Mouse (Mus musculus): ENCODE measurements at regions not wholly inside any gene's neighbourhood (a gene's known extent, or its start where the extent isn't known, plus 50 kb on each side); places are given as distances from the start of the nearest gene placed in this dataset.

GRCm38 (mm10) chr1:186187372-186187771 lies 70.3 kb upstream of the Lyplal1 start:
- intact Hi-C loops (cut with DNase I), result no loop called here
- no peak for DNase-seq

GRCm38 (mm10) chr1:186183204-186183651 lies 66.1 kb upstream of the Lyplal1 start:
- intact Hi-C loops (cut with DNase I), result loop anchor here (2.0 to 5.0 kb wide), 3 partner anchors 79 to 530 kb away; no protein-coding TSS in a partner anchor
- DNase-seq, result no peak

GRCm38 (mm10) chr1:186182498-186183203 lies 65.5 kb upstream of the Lyplal1 start:
- DNase-seq, result peak; percentile 49 to 59
- intact Hi-C loops (cut with DNase I), result loop anchor here (2.0 to 5.0 kb wide), 3 partner anchors 80 to 530 kb away; no protein-coding TSS in a partner anchor

GRCm38 (mm10) chr1:186177019-186177418 lies 59.9 kb upstream of the Lyplal1 start:
- no peak for DNase-seq
- intact Hi-C loops (cut with DNase I), result no loop called here

DNA sequence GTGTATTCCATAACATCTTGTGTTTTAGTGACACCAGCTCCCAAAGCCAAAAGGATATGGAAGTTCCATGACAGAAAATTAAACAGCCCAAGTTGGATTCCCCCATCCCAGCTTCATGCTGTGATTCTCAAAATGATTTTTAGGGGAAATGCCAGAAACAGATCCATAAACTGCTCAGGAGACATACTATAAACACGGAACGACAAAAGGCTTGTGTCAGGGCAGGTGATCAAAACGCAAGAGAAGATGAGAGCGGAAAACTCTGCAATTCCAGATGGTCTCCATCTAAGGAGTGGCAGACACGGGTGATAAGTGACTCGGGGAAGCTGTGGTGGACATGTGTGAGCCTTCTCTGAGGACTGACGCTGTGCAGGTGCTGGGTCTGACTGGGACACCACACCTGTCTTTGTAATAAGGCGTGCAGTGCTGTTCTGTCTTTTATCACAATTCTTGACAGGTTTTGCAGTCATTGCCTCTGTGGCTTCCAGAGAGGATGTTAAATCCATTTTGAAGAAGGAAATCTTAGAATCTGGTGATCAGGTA lies 56.4 kb upstream of the Lyplal1 start:
- intact Hi-C loops (cut with DNase I), result no loop called here
- DNase-seq, result no peak

DNA sequence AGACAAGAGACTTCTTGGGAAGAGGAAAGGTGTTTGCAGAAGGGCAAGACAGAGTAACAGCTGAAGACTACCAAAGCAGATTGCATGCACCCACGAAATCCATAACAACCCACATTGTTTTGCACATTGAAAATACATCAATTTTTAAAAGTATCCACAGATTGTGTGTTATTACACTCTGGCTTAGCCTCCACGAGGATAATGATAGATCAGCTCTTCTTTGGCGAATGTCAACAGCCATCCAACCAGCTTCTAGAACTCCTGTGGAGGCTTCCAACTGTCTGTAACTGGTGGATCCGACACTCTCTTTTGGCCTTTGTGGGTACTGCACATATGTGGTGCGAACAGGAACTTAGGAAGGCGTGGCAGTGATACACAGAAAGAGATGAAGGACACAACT lies 54.6 kb upstream of the Lyplal1 start:
- intact Hi-C loops (cut with DNase I), result no loop called here
- DNase-seq, result no peak

Measured in heart, postnatal 14 days (tissue).